17 mouse cellular contexts compared by ENCODE assay signal in the genomic region with DNA sequence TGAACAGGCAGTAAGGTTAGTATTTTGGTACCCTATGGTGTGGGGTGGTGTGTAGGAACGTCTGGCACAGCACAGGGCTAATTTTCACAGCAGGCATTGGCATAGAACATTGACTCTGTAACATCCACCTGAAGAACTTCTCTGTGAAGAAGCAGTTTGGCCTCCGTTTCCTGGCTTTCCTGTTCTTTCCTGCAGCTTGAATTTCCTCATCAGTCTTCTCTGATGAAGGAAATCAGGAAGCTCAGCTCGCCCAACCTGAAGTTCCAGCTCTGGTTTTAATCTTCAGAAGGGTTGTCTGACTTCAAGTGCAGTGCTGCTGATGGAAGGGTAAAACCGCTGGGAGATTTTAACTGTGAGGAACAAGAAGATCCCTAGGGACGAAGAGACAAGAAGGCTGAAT.
"Had no signal": no experiment of that assay in that cellular context is flagged by ENCODE, and none has a peak within 500 bp of the region (broad histone marks: within the 10 kb centered on the region; RNA-seq: fewer than 3 reads in every experiment).

No protein-coding gene starts in this region.

- H3K4me1 ChIP-seq: midbrain, embryonic 12.5 days; neural tube, embryonic 13.5 days; neural tube, embryonic 15.5 days; stomach, embryonic 15.5 days had no signal

- H3K27ac ChIP-seq: midbrain, embryonic 10.5 days; midbrain, embryonic 12.5 days; neural tube, embryonic 13.5 days; neural tube, embryonic 15.5 days; stomach, embryonic 15.5 days; stomach, postnatal 0 days had no signal

- DNase-seq: lung, adult 18-20 months; lung, embryonic 14.5 days; lung, postnatal 10 days; lung, postnatal 4 days; midbrain, embryonic 14.5 days; right cerebral cortex, postnatal 14 days; thymus, adult 2 months; thymus, postnatal 25 days; thymus, postnatal 4 days had no signal

- H3K9me3 ChIP-seq: midbrain, embryonic 10.5 days; midbrain, embryonic 12.5 days; neural tube, embryonic 13.5 days; neural tube, embryonic 15.5 days; stomach, embryonic 15.5 days had no signal

- H3K27me3 ChIP-seq: midbrain, embryonic 12.5 days; neural tube, embryonic 13.5 days; neural tube, embryonic 15.5 days; stomach, embryonic 15.5 days had no signal

- H3K4me3 ChIP-seq: midbrain, embryonic 10.5 days; midbrain, embryonic 12.5 days; myocyte; neural tube, embryonic 13.5 days; neural tube, embryonic 15.5 days; stomach, embryonic 15.5 days had no signal

- ATAC-seq: midbrain, embryonic 16.5 days had no signal

- H3K4me2 ChIP-seq: lung, embryonic 14.5 days; midbrain, embryonic 12.5 days; neural tube, embryonic 13.5 days; neural tube, embryonic 15.5 days; stomach, embryonic 15.5 days had no signal

- H3K9ac ChIP-seq: lung, embryonic 14.5 days; midbrain, embryonic 12.5 days; neural tube, embryonic 13.5 days; neural tube, embryonic 15.5 days; stomach, embryonic 15.5 days had no signal

- H3K36me3 ChIP-seq: midbrain, embryonic 10.5 days; midbrain, embryonic 12.5 days; neural tube, embryonic 13.5 days; neural tube, embryonic 15.5 days; stomach, embryonic 15.5 days had no signal
